Mouse (Mus musculus) E14TG2a.4 (cell line): ENCODE measurements at regions not wholly inside any gene's neighbourhood (a gene's known extent, or its start where the extent isn't known, plus 50 kb on each side); places are given as distances from the start of the nearest gene placed in this dataset.

ENCODE experiments used
- CTCF ChIP-seq: conservative IDR thresholded peaks from 2 replicates; pipeline ENCODE4 v1.5.1; 2014; ENCODE audit warnings: low read length
- NANOG ChIP-seq: IDR thresholded peaks from 2 replicates; pipeline ENCODE4 v1.6.1; 2014; ENCODE audit warnings: borderline replicate concordance, low read length, mixed read lengths
- POU5F1 ChIP-seq: IDR thresholded peaks from 2 replicates; pipeline ENCODE4 v1.6.1; 2014; ENCODE audit warnings: low read length, borderline replicate concordance

DNA sequence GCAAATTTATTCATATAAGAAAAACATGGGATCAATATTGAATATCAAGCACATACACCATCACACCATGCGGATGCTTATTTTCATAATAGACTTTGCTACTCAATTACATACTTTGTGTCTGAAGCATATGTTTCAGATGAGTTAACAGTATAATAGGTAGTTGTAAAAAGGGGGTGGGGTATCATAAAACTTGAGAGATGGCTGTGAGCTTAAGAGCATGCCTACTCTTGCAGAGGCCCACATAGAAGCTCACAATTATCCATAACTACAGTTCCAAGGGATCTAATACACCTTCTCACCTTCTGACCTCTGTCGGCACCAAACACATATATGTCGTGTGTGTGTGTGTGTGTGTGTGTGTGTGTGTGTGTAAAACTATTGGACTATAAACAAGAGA is 597.7 kb upstream of the Intu start:
- TF ChIP-seq CTCF: no peak
- TF ChIP-seq POU5F1: no peak
- no peak for TF ChIP-seq NANOG
